Mouse (Mus musculus): ENCODE results near the gene Thumpd3. TPM values are rescaled to one million over a fixed set of nuclear protein-coding genes. Genes with fewer than 3 reads are reported as not detected.

Gene Thumpd3
- polyA plus RNA-seq, 1 experiment from 2014 or later, result 33.6 TPM

GRCm38 (mm10) chr6:113095547-113095946, 49.5 kb downstream of the Thumpd3 start:
- TF ChIP-seq CTCF (IDR thresholded peaks at IDR 0.05; ENCODE audit: low read depth), result no peak
- TF ChIP-seq EP300 (optimal IDR thresholded peaks at IDR 0.05), result no peak
- H3K4me3 ChIP-seq (ENCODE audit: low read depth, low read length), result no peak overlapping the region
- H3K9ac ChIP-seq (ENCODE audit: low read length), result no peak overlapping the region
- no peaks in the 10 kb centered on the region for H3K27me3 ChIP-seq (ENCODE audit: control insufficient read depth, insufficient read depth, low read length)
- H3K9me3 ChIP-seq (ENCODE audit: control insufficient read depth, low read length), result no peaks in the 10 kb centered on the region
- no peak for ATAC-seq (ENCODE audit: low FRiP score, low TSS enrichment)
- 73% methylated on average over 1 of the region's 1 CpGs for WGBS
- no peak overlapping the region for H3K4me2 ChIP-seq (replicated peaks; ENCODE audit: low read depth)
- DNase-seq (ENCODE audit: low spot score), result no peak
- H3K4me1 ChIP-seq (replicated peaks; ENCODE audit: control insufficient read depth, insufficient read depth), result peaks cover 1% of the 10 kb centered on the region
- H3K36me3 ChIP-seq (ENCODE audit: control insufficient read depth, insufficient read depth, low read length), result no peaks in the 10 kb centered on the region
- H3K27ac ChIP-seq (replicated peaks), result no peak overlapping the region

- H3K4me3 ChIP-seq (ENCODE audit: low read depth, low read length), result no peak overlapping the region
- ATAC-seq (ENCODE audit: low FRiP score, low TSS enrichment), result no peak
- TF ChIP-seq EP300 (optimal IDR thresholded peaks at IDR 0.05), result no peak
- no peak for TF ChIP-seq CTCF (IDR thresholded peaks at IDR 0.05; ENCODE audit: low read depth)
- no peaks in the 10 kb centered on the region for H3K9me3 ChIP-seq (ENCODE audit: control insufficient read depth, low read length)
- no peak overlapping the region for H3K9ac ChIP-seq (ENCODE audit: low read length)
- no peaks in the 10 kb centered on the region for H3K36me3 ChIP-seq (ENCODE audit: control insufficient read depth, insufficient read depth, low read length)
- 61% methylated on average over 5 of the region's 5 CpGs for WGBS
- H3K27me3 ChIP-seq (ENCODE audit: control insufficient read depth, insufficient read depth, low read length), result no peaks in the 10 kb centered on the region
- H3K4me2 ChIP-seq (replicated peaks; ENCODE audit: low read depth), result no peak overlapping the region
- DNase-seq (ENCODE audit: low spot score), result no peak
- no peak overlapping the region for H3K27ac ChIP-seq (replicated peaks)
- H3K4me1 ChIP-seq (replicated peaks; ENCODE audit: control insufficient read depth, insufficient read depth), result peaks cover 3% of the 10 kb centered on the region
Observed at GRCm38 (mm10) chr6:113097662-113098061, 51.6 kb downstream of the Thumpd3 start.

- Histone ChIP-seq H3K27ac (replicated peaks) (peak overlapping the region; percentile 74), H3K27me3 (ENCODE audit: control insufficient read depth, insufficient read depth, low read length) (no peaks in the 10 kb centered on the region), H3K4me3 (ENCODE audit: low read depth, low read length) (no peak overlapping the region), H3K36me3 (ENCODE audit: control insufficient read depth, insufficient read depth, low read length) (no peaks in the 10 kb centered on the region), H3K4me1 (replicated peaks; ENCODE audit: control insufficient read depth, insufficient read depth) (peaks cover 3% of the 10 kb centered on the region), H3K9ac (ENCODE audit: low read length) (peak overlapping the region; percentile 31; the same call in 1 of the 2 replicates), H3K4me2 (replicated peaks; ENCODE audit: low read depth) (peak overlapping the region; percentile 30), H3K9me3 (ENCODE audit: control insufficient read depth, low read length) (no peaks in the 10 kb centered on the region)
- ATAC-seq (ENCODE audit: low FRiP score, low TSS enrichment), result peak; percentile 89
- TF ChIP-seq CTCF (IDR thresholded peaks at IDR 0.05; ENCODE audit: low read depth) (no peak), EP300 (optimal IDR thresholded peaks at IDR 0.05) (no peak)
- DNase-seq (ENCODE audit: low spot score), result peak; percentile 82
- WGBS, result 10% methylated on average over 5 of the region's 5 CpGs
Observed at GRCm38 (mm10) chr6:113099640-113100289, 53.7 kb downstream of the Thumpd3 start.

- H3K4me3 ChIP-seq (ENCODE audit: low read depth, low read length), result no peak overlapping the region
- no peak for ATAC-seq (ENCODE audit: low FRiP score, low TSS enrichment)
Observed at GRCm38 (mm10) chr6:113102541-113102940, 56.5 kb downstream of the Thumpd3 start.

GRCm38 (mm10) chr6:113103765-113104164, 57.7 kb downstream of the Thumpd3 start:
- Histone ChIP-seq H3K9ac (ENCODE audit: low read length) (no peak overlapping the region), H3K4me1 (replicated peaks; ENCODE audit: control insufficient read depth, insufficient read depth) (peaks cover 3% of the 10 kb centered on the region), H3K4me2 (replicated peaks; ENCODE audit: low read depth) (no peak overlapping the region), H3K4me3 (ENCODE audit: low read depth, low read length) (no peak overlapping the region), H3K27me3 (ENCODE audit: control insufficient read depth, insufficient read depth, low read length) (no peaks in the 10 kb centered on the region), H3K27ac (replicated peaks) (no peak overlapping the region), H3K36me3 (ENCODE audit: control insufficient read depth, insufficient read depth, low read length) (no peaks in the 10 kb centered on the region), H3K9me3 (ENCODE audit: control insufficient read depth, low read length) (no peaks in the 10 kb centered on the region)
- ATAC-seq (ENCODE audit: low FRiP score, low TSS enrichment) (no peak; the same call in 1 of the 2 replicates), DNase-seq (ENCODE audit: low spot score) (peak; percentile 67)
- peak; percentile 75 for TF ChIP-seq CTCF (IDR thresholded peaks at IDR 0.05; ENCODE audit: low read depth)
- no peak for TF ChIP-seq EP300 (optimal IDR thresholded peaks at IDR 0.05)

More at GRCm38 (mm10) chr6:113102541-113102940, 56.5 kb downstream of the Thumpd3 start:
- DNase-seq (ENCODE audit: low spot score), result no peak
- Histone ChIP-seq H3K36me3 (ENCODE audit: control insufficient read depth, insufficient read depth, low read length) (no peaks in the 10 kb centered on the region), H3K27me3 (ENCODE audit: control insufficient read depth, insufficient read depth, low read length) (no peaks in the 10 kb centered on the region), H3K4me1 (replicated peaks; ENCODE audit: control insufficient read depth, insufficient read depth) (peaks cover 3% of the 10 kb centered on the region), H3K27ac (replicated peaks) (no peak overlapping the region), H3K4me2 (replicated peaks; ENCODE audit: low read depth) (no peak overlapping the region), H3K9ac (ENCODE audit: low read length) (no peak overlapping the region), H3K9me3 (ENCODE audit: control insufficient read depth, low read length) (no peaks in the 10 kb centered on the region)
- WGBS, result 61% methylated on average over 4 of the region's 4 CpGs
- TF ChIP-seq EP300 (optimal IDR thresholded peaks at IDR 0.05) (no peak), CTCF (IDR thresholded peaks at IDR 0.05; ENCODE audit: low read depth) (no peak)

- no peak for TF ChIP-seq EP300 (optimal IDR thresholded peaks at IDR 0.05)
- TF ChIP-seq CTCF (IDR thresholded peaks at IDR 0.05; ENCODE audit: low read depth), result no peak
- ATAC-seq (ENCODE audit: low FRiP score, low TSS enrichment) (no peak), DNase-seq (ENCODE audit: low spot score) (no peak)
- no peak overlapping the region for H3K9ac ChIP-seq (ENCODE audit: low read length)
- peaks cover 9% of the 10 kb centered on the region for H3K36me3 ChIP-seq (ENCODE audit: control insufficient read depth, insufficient read depth, low read length)
- H3K4me2 ChIP-seq (replicated peaks; ENCODE audit: low read depth), result no peak overlapping the region
- no peaks in the 10 kb centered on the region for H3K9me3 ChIP-seq (ENCODE audit: control insufficient read depth, low read length)
- H3K4me3 ChIP-seq (ENCODE audit: low read depth, low read length), result no peak overlapping the region
- no peaks in the 10 kb centered on the region for H3K27me3 ChIP-seq (ENCODE audit: control insufficient read depth, insufficient read depth, low read length)
- no peak overlapping the region for H3K27ac ChIP-seq (replicated peaks)
- WGBS, result 86% methylated on average over 3 of the region's 3 CpGs
- no peaks in the 10 kb centered on the region for H3K4me1 ChIP-seq (replicated peaks; ENCODE audit: control insufficient read depth, insufficient read depth)
Observed at GRCm38 (mm10) chr6:113109378-113109777, 63.4 kb downstream of the Thumpd3 start.

Data from stomach, postnatal 0 days (tissue).